Mouse (Mus musculus) central nervous system, embryonic 14 days (tissue): Measurements from ENCODE around the gene Eif4a1. TPM values are rescaled to one million over a fixed set of nuclear protein-coding genes. Genes with fewer than 3 reads are reported as not detected.

Experiments used
- polyA plus RNA-seq: library from polyadenylated mRNA; depleted of rRNA; stranded (reverse); fragments of >200 nt; gene quantifications from 2 replicates; pipeline ENCODE4 v1.2.3, GENCODE M21; 2012; rRNA removed

The Eif4a1 gene
- polyA plus RNA-seq = 922 and 1,086 TPM in 2 replicates

DNA sequence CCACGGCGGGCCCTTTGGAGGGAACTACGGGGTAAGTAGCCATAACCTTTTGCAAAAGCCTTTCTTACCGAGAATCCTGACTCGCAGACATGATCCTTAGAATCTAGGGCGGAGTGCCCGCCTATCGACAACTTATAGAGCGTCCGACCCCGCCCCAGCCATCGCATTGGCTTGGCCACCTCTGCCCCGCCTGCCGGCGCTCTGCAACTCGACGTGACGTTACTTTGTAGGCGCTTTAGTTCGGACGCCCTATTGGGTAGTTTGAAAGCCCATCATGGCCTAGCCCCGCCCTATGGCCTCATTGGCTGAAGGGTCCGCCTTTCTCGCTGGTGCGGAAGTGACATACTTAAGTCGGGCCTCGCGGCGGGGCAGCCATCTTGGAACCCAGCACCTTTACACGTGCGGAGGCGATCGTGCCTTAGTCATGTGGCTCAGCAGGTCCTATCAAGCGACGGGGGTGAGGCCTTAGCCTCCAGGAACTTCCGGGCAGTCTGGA lies at the start of gene Eif4a1:
Gene Eif4a1, minus strand, starts transcription at position 213 of the 496 bp plus-strand sequence.

GRCm38 (mm10) chr11:69695361-69696181 lies 23.3 kb upstream of the Eif4a1 start, which contains the start of the genes Tnfsf12 and Tnfsfm13:
Tnfsf12 (minus strand) TSS chr11:69695849.
Tnfsfm13 (minus strand) TSS chr11:69696098.

DNA sequence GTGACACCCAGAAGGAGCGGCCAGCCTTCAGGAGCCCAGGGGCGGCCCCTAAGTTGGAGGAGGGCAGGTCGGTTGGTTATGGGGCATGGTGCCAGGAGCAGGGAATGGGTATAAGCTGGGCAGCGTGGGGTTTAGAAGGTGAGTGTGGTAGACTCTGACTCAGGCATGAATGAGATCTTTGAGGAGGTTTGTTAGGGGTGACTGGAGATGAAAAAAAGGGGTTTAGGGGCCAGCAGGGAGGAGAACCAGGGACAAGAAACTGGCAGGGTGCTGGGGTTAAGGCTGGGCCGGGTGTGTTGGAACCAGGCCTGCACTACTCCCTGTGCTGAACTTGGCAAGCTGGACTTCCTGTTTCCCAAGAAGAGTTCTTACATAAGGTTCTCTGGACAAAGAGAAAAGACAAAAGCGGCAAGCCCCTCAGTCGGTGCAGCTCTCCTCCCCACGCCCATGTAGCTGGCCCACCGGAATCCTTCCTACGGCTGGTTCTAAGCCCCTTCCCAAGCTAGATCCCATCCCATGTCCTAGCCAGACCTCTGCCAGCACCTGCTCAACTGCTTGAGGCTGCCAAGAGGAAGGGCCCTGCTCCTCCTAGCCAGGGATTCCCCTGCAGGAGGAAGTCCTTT lies 13.4 kb upstream of the Eif4a1 start, which contains the start of gene Tnfsf13:
Gene Tnfsf13, minus strand, starts transcription at position 259 of the 623 bp plus-strand sequence.

GRCm38 (mm10) chr11:69681314-69682208 lies 9.3 kb upstream of the Eif4a1 start, which contains the start of gene Senp3:
Senp3 (minus strand) TSS chr11:69682084.

DNA sequence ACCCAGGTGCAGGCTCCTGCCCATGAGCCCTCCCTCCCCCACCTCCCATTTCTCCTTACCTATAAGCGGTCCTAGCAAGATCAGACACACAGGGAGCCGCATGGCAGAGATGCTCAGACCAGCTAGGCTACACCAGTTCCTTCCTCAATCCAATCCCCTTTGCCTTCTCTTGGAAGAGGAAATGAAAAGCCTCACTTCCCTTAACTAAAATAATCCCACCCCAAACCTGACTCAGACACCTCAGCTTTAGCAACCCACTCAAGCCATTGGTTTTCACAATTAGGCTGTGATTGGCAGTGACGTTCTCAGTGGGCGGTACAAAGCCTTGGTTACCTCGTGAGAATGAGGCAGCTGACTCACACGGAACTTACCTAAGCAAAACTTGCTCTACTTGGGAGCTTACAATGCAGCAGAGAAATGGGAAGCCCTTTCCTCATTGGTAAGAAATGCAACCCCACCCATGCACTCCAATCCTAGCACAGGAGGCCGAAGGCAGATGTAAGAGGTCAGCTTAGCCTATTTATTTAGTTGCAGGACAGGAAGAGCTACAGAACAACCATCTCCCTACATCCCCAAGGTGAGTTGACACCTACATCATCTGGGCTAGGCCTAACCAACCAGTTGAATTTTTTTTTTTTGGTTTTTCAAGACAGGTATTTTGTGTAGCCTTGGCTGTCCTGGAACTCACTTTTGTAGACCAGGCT lies 6.1 kb downstream of the Eif4a1 start, which contains the start of gene Cd68:
Gene Cd68, minus strand, starts transcription at position 193 of the 704 bp plus-strand sequence.

DNA sequence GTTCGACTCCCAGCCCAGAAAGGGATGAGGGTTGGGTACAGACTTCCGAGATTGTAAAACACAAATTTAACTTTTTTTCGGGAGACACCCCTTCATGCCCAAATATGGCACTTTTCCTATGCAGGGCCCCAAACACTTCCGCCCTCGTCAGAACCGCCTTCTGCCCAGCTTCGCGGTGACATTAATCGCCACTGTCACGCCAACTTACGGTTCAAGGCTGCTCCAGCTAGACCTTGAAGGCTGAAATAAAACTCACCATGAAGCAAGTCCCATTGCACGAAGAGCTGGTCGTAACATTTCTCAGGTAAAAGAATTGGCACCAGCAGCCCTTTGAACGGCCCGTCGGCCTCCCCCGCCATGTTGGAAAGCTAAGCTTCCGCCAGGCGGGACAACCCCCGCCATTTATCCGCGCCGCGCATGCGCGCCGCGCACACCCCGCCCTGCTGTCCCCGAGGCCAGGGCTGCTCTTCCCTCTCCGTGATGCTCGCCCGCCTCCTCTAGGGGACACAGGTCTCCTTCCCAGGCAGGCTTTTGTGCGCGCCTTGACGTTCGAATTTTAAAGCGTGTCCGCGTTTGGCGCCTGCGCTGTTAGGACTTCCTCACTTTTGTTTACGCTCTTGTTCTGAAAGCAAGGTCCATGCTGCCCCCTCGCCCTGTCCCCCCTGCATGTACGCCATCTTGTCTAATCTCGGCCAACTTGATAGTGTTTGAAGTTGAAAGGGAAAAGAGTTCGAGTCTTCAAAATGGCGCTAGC lies 9.8 kb downstream of the Eif4a1 start, which contains the start of gene Mpdu1:
Gene Mpdu1, minus strand, starts transcription at position 430 of the 754 bp plus-strand sequence.

GRCm38 (mm10) chr11:69655264-69656064 lies 16.8 kb downstream of the Eif4a1 start, which contains the start of gene Sox15:
Sox15 (plus strand) TSS chr11:69655314.

DNA sequence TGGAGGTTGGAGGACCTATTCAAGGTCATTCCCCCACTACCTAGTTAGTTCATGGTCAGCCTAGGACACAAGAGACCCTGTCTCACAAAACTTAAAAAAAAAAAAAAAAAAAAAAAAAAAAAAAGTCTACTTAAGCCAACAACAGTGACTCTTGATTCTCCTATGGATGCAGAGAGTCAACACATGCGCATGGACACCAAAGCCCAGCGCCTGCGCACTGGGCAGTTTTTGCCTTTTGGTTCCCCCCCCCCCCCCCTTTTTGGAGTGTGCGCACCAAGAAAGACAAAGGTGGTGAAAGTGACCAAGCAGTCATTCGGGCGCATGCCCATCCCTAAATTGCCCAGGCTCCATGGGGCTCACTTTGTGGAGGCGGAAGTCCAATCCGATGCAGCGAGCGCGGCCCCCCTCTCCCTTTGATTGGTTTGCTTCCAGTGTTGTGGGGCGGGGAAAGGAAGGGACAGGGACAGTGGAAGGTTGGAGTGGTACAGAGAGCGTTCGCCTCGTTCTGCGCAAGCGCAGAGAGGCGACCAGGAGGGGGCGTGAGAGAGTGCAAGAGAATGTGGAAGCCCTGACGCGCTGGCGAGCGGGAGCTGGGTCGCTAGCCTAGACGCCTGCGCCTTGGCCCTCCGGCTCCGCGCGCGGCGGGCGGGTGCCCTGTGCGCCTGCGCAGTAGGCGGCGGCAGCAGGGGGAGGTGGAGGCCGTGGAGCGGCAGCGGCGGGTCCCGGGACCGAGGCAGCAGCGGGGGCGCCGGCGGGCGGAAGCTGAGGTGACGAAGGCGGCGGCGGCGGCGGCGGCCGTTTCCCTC lies 39.7 kb downstream of the Eif4a1 start, which contains the start of gene Fxr2:
Gene Fxr2, plus strand, starts transcription at position 707 of the 806 bp plus-strand sequence.

GRCm38 (mm10) chr11:69621571-69622268 lies 50.5 kb downstream of the Eif4a1 start, which contains the start of gene Sat2:
Sat2 (plus strand) TSS chr11:69622024.

DNA sequence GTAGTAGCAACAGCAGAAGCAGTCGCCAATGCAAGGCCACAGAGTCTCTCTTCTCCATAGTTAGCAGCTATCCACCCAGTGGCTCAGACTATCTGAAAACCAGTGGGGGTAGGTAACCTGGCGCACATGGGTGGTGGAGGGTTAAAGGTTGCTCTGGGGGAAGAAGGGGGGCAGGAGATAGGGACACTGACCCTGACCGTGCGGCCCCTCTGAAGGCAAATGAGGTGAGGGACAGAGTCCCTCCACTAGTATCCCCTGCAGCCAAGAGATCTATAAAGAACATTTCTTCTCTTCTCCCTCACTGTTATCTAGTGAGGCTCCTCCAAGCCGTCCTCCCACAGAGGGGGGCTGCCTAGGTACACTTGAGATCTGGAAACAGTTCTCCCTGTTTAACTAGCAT lies 54.4 kb downstream of the Eif4a1 start, which contains the start of gene Shbg:
Gene Shbg, minus strand, starts transcription at position 101 of the 400 bp plus-strand sequence.

Other genes with a start within 250 kb of the Eif4a1 start
- gene Dnah2, start 123.3 kb downstream of the Eif4a1 start, polyA plus RNA-seq = 4.1 and 5.0 TPM in 2 replicates
- 144 and 154 TPM in 2 replicates for gene Efnb3, start 112.2 kb downstream of the Eif4a1 start, polyA plus RNA-seq
- gene Wrap53, start 92.2 kb downstream of the Eif4a1 start, polyA plus RNA-seq = 19.6 and 22.7 TPM in 2 replicates
- gene Trp53, start 92.1 kb downstream of the Eif4a1 start, polyA plus RNA-seq = 118 TPM in 2 replicates
- gene Atp1b2, start 66.5 kb downstream of the Eif4a1 start, polyA plus RNA-seq = 47.1 and 54.8 TPM in 2 replicates
- not detected in 2 replicates for gene Shbg, start 54.5 kb downstream of the Eif4a1 start, polyA plus RNA-seq
- 18.7 and 19.4 TPM in 2 replicates for gene Sat2, start 50.4 kb downstream of the Eif4a1 start, polyA plus RNA-seq
- 144 and 164 TPM in 2 replicates for gene Fxr2, start 39.4 kb downstream of the Eif4a1 start, polyA plus RNA-seq
- 0.12 and 0.38 TPM in 2 replicates for gene Sox15, start 17.1 kb downstream of the Eif4a1 start, polyA plus RNA-seq
- 132 and 137 TPM in 2 replicates for gene Mpdu1, start 9.8 kb downstream of the Eif4a1 start, polyA plus RNA-seq
- gene Cd68, start 6.3 kb downstream of the Eif4a1 start, polyA plus RNA-seq = 9.8 and 10.6 TPM in 2 replicates
- gene Senp3, start 9.7 kb upstream of the Eif4a1 start, polyA plus RNA-seq = 152 and 154 TPM in 2 replicates
- 0.74 and 1.5 TPM in 2 replicates for gene Tnfsf13, start 13.4 kb upstream of the Eif4a1 start, polyA plus RNA-seq
- 4.1 and 8.2 TPM in 2 replicates for gene Tnfsf12, start 23.4 kb upstream of the Eif4a1 start, polyA plus RNA-seq
- gene Tnfsfm13, start 23.7 kb upstream of the Eif4a1 start, polyA plus RNA-seq = 1.3 and 2.6 TPM in 2 replicates
- 59.4 and 63.8 TPM in 2 replicates for gene Polr2a, start 86.2 kb upstream of the Eif4a1 start, polyA plus RNA-seq
- 0.84 and 1.1 TPM in 2 replicates for gene Slc35g3, start 89.5 kb upstream of the Eif4a1 start, polyA plus RNA-seq
- gene Zbtb4, start 93.5 kb upstream of the Eif4a1 start, polyA plus RNA-seq = 9.7 and 10.8 TPM in 2 replicates
- gene Chrnb1, start 123.5 kb upstream of the Eif4a1 start, polyA plus RNA-seq = 2.9 and 12.3 TPM in 2 replicates
- 20.0 and 20.9 TPM in 2 replicates for gene Fgf11, start 129.4 kb upstream of the Eif4a1 start, polyA plus RNA-seq
- gene Tmem102, start 133.2 kb upstream of the Eif4a1 start, polyA plus RNA-seq = 0.17 and 0.46 TPM in 2 replicates
- not detected in 2 replicates for gene Gm39566, start 142.9 kb upstream of the Eif4a1 start, polyA plus RNA-seq
- gene Spem2, start 146.0 kb upstream of the Eif4a1 start, polyA plus RNA-seq = not detected in 2 replicates
- gene Spem1, start 149.8 kb upstream of the Eif4a1 start, polyA plus RNA-seq = 1.5 and 2.1 TPM in 2 replicates
- 125 and 136 TPM in 2 replicates for gene Nlgn2, start 165.4 kb upstream of the Eif4a1 start, polyA plus RNA-seq
- 203 and 228 TPM in 2 replicates for gene Tmem256, start 166.1 kb upstream of the Eif4a1 start, polyA plus RNA-seq
- 98.8 and 111 TPM in 2 replicates for gene Plscr3, start 174.0 kb upstream of the Eif4a1 start, polyA plus RNA-seq
- gene Tnk1, start 186.3 kb upstream of the Eif4a1 start, polyA plus RNA-seq = 0.05 and 0.81 TPM in 2 replicates
- gene Tmem95, start 205.6 kb upstream of the Eif4a1 start, polyA plus RNA-seq = not detected in 2 replicates
- gene Kctd11, start 209.0 kb upstream of the Eif4a1 start, polyA plus RNA-seq = 1.7 and 2.3 TPM in 2 replicates
- 0.90 and 1.4 TPM in 2 replicates for gene Acap1, start 223.1 kb upstream of the Eif4a1 start, polyA plus RNA-seq
- gene 2810408A11Rik, start 228.6 kb upstream of the Eif4a1 start, polyA plus RNA-seq = 11.9 and 13.9 TPM in 2 replicates
- gene Neurl4, start 228.6 kb upstream of the Eif4a1 start, polyA plus RNA-seq = 113 and 134 TPM in 2 replicates
- gene Gps2, start 241.5 kb upstream of the Eif4a1 start, polyA plus RNA-seq = 100 and 101 TPM in 2 replicates
- gene Eif5a, start 249.5 kb upstream of the Eif4a1 start, polyA plus RNA-seq = 830 and 831 TPM in 2 replicates